Mouse (Mus musculus): ENCODE data around the gene Apool. TPM values are rescaled to one million over a fixed set of nuclear protein-coding genes. Genes with fewer than 3 reads are reported as not detected.

Gene Apool
- total RNA-seq (2021) = 1 to 10 TPM; 5.4 to 5.7 TPM

DNA sequence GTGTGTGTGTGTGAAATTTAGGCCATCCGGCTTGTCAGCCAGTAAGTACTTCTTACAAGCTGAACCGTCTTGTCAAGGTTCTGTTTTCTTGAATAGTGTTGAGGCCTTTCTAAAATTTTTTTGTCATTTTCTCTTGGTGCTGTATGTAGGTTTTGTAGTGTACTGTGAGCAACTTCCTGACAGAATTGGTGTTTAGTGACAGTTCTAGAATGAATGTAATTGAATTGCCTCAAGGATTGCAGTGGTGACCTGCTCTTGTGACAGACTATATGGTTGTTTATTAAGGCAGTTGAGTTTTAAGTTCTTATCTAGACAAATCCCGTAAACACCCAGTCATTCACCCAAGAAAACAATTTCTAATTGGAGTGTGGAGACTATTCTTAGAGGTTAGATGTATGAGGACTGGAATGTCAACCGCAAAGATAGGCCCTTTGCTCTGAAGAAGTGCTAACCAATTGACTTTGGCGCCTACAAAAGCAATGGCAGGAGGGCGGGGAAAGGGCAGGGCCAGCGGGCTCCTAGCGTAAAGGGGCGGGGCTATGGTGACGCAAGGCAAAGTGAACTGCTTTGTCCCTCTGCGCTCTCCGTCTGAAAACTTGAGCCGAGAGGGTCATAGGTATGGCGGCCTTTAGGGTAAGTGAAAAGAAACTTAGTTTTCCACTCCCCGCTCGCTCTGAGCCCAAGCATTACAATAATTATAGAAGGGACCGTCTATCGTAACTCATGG, at the start of gene Apool:
Apool (plus strand) TSS at position 531 of the 727 bp plus-strand sequence.
- peak; percentile 41 to 68 for DNase-seq (ENCODE audit: extremely low spot score in 1 of 2, low spot score in 1 of 2)

DNA sequence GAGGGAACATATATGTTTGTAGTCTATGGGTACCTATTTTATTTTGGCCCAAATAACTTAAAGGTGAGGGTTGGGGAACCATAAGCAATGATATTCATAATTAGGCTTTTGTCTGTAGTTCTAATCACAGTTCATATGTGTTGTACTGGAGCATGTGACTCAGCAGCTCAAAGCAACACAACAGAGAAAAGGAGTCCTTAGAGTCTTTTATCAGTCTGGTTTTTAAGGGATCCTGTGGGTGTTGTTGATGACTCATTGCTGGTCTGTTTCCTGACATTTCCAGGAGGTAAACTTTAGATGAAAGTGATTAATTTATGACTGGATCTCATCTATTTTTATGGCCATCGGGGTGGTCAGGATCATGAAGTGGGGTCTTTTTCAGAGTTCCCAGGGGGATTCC, 37.6 kb upstream of the Apool start:
- no peak for DNase-seq (ENCODE audit: extremely low spot score in 1 of 2, low spot score in 1 of 2)

DNA sequence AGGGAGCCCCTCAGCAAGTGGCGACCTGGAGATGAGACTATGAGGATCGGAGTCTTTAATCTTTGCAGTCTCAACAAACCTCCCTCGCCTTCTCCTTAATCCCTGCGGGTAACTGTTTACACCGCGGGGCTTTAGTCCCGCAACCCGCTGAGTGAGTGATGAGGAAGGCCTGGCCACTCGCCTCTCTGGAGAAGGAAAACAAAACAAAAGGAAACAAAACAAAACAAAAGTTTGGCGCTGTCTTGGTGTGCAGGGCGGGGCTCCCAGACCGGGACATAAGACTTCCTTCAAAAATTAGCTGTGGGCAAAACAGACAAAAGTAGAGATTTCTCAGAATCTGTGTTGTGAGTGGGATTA, 375 bp downstream of the Apool start:
- peak in 1 of 2 experiments; percentile 6 for DNase-seq (ENCODE audit: extremely low spot score in 1 of 2, low spot score in 1 of 2)

DNA sequence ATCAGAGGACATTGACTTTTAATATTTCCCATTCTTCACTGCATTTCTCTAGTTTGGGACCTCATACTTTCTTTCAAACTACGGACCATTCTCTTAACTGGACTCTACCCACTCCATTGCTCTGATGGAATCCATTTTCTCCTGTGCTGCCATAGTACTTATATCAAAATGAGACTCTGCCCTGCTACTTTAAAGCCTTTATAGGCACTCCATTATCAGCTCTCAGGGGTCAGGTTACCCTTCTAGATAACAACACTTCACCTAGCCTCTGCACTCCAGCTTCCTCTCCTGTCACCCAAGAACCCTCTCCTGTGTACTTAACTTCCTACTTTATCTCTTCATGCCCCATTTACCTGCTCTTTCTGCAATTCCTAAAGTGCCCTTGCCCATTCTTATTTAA, 960 bp downstream of the Apool start:
- DNase-seq (ENCODE audit: extremely low spot score in 1 of 2, low spot score in 1 of 2) = no peak

DNA sequence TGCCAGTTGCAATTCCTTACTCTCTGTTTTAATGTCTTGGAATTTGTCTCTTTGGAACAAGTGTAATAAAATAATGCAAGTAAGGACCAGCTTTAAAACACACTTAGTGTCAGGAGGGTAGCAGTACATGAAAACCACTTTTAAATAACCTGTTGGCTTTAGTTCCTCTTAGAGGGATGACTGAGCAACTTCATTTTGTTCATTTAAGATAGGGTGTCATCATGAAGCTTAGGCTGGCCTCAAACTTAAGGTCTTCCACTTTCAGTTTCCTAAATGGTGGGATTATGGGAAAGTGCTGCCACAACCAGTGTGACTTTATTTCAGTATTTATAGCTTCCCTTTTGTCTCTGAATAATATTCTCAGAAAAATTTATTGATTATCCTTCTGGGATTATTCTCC, 9.1 kb downstream of the Apool start:
- no peak for DNase-seq (ENCODE audit: extremely low spot score in 1 of 2, low spot score in 1 of 2)

DNA sequence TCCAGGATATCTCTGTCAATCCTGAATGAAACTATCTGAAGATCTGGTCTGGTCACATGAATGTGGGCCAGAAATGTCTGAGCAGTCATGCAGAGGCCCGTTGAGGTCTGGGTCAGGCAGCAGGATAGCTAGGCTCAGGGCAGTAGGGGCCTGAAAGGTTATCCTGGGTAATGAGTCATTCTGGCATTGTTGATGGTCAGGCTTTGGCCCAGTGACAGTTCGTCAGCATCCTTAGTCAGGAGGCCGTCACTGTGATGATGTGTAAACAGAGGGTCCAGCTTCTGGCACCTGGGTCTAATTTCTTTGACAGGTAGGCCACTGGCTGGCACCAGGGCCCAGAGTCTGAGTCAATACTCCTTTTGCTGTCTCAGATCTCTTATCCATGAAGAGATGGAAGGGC, 28.4 kb downstream of the Apool start:
- DNase-seq (ENCODE audit: extremely low spot score in 1 of 2, low spot score in 1 of 2) = no peak

DNA sequence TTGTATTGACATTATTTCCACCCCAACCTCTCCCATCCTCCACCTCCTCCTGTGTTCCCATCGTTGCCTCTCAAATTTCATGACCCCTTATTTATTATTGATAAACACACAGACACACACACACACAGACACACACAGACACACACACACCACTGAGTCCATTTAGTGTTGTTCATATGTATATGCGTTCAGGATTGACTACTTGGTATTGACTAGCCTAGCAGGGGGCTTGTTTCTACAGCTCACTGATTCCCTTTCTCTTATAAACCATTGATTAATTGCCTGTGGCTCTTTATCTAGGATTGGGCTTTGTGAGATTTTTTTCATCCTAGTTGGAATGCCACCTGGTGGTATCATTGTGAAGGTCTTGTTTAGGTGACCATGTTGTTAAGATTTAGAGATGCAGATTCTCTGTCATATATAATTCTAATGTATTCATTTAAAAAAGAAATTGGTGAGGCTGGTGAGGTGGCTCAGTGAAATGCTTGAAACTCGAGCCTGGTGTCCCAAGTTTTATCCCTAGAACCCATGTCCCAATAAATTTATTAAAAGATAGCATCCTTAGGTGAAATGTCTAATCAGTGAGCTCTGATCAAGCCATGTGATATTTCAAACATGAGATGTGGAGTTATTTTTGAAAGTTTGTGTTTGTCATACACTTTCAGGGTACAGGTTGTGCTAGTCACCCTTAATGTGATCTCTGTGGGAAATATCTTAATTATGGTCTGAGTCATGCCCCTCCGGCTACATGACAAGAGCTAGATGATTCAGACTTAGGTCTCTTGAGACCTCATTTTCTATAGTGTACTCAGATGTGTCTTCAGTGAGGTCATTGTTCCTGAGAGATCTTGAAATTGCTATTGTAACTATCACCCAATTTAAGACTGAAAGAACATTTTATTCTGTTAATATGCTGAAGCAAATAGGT, 36.6 kb downstream of the Apool start:
- no peak for DNase-seq (ENCODE audit: extremely low spot score in 1 of 2, low spot score in 1 of 2)

DNA sequence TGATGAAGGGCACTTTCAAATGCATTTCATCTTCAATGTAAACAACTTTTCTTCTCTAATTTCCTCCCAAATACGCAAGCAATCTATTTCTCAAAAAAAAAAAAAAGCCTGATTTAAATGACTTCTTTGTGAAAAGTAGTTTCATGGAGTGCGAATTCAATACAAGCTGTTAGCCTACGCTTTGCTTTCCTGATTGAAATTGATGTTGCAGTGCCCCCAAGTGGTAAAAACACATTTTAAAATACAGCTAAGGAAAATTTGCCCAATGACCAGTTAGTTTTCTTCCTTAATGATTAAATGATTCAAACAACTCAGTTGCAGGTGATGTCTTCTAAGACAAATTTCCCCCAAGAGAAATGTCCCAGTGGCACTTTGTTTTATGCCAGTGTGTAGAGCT, 37.3 kb downstream of the Apool start:
- no peak for DNase-seq (ENCODE audit: extremely low spot score in 1 of 2, low spot score in 1 of 2)

DNA sequence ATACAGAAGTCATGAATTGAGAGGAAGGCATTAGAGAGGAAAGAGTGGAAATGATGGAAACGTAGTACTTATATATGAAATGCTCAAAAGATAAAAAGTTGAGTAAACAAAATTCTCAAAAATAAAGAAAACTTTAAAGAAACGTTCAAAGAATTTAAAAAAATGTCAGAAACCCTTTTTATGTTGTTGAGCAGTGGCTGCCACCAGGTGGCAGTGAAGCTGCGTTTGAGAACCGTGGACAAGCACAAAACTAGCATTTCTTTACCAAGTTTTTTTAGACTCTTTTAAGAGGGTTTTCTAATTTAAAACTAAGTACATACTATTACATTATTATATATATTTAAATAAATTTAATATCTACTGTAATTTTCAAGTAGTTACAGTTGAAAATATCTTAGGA, 57.3 kb downstream of the Apool start:
- DNase-seq (ENCODE audit: extremely low spot score in 1 of 2, low spot score in 1 of 2) = peak in 1 of 2 experiments; percentile 18

DNA sequence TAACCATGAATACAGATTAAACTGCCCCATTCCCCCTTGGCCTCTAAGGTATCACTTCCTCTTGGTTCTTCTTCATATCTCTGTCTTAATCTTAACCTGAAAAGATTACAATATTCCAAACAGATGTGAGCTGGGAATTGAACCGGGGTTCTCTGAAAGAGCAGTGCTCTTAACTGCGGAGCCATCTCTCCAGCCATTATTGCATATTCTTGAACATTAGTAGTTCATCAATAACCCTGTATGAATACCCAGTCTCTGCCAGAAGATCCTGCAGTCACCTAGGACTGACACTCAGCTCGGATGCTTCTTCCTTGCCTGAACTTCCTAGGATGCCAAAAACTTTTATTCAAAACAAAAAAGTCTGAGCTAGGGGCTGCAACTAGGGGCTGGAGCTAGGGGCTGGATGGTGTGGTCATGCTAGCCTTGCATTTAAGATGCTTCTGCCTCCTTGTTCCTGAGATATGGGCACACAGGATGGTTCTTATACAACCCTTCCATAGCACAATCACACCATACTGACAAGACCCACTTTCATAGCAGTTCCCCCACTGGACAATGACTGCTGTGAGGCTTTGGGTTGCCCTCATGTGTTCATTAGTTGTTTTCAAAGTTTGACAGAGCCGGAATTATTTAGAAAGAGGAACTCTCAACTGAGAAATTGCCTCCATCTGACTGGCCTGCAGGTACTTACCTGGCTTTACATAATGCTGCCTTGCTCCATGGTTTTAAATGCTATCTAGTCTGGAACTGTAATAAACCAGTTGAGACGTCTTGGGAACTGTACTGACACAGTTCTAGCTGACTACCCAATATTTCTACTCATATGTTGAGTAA, 59.7 kb downstream of the Apool start:
- DNase-seq (ENCODE audit: extremely low spot score in 1 of 2, low spot score in 1 of 2) = peak in 1 of 2 experiments; percentile 13

DNA sequence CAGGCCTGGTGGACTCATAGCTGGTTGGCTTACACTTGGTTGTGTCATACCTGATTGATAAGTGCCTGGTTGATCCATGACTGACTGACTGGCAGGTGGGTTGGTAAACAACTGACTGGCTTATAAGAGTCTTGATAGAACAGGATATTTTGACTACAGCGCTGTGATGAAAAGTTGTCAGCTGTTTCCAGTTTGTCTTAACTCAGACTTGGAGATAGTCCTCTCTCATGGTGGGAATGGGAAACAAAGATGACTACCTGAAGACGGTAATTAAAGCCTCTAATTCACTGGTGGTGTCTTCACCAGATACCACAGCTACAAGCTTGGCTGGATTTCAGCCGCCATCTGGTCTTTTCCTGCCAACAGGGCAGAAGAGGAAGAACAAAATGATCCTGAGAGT, 95.5 kb downstream of the Apool start, which contains the start of gene Satl1:
Satl1 (minus strand) TSS at position 101 of the 400 bp plus-strand sequence.
- DNase-seq (ENCODE audit: extremely low spot score in 1 of 2, low spot score in 1 of 2) = no peak

DNA sequence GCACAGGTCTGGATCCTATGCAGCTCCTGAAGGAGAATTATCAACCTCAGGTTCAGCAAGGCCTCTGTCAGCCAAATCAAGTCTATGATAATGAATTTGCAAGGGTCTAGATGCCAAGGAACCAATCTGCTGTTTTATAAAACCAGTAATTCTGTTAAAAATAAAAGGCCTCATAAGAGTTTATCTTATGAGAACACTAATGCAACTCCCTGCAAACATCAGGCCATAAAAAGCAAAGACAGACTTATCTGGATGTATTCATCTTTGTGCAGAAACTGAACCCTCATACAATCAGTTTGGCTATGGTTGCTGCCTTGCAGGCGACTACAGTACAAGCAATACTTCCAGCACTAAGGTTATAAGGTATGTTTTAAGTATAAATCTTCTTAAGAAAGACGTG, 101.2 kb downstream of the Apool start:
- DNase-seq (ENCODE audit: extremely low spot score in 1 of 2, low spot score in 1 of 2) = no peak

Other genes with a start within 250 kb of the Apool start
- gene 4933403O08Rik, start 72.3 kb upstream of the Apool start, total RNA-seq (2021) = not detected
- not detected for gene Satl1, start 95.4 kb downstream of the Apool start, total RNA-seq (2021)
- gene 2010106E10Rik, start 183.9 kb downstream of the Apool start, total RNA-seq (2021) = not detected